Mouse (Mus musculus) layer of hippocampus, postnatal 25 days (tissue): ENCODE data around the gene Ephb1. TPM values are rescaled to one million over a fixed set of nuclear protein-coding genes. Genes with fewer than 3 reads are reported as not detected.

Experiments used
- microRNA-seq, 2 experiments: library from miRNA; unstranded; fragments of <30 nt; microRNA quantifications; one replicate each; pipeline ENCODE4 v1.2.0; 2021
- total RNA-seq, 2 experiments: library from RNA; stranded (reverse); gene quantifications; 2 replicates each; pipeline ENCODE4 v1.2.3; 2021

Gene Ephb1
- total RNA-seq, 2 experiments from 2014 or later: 30.1 to 32.2 TPM

Small RNA genes lying within 50 kb of the gene (microRNA-seq; reads per million reads assigned to microRNA genes)
- gene Mir7243: 0 to 0.20 reads per million in 2 experiments

Other genes with a start within 250 kb of the Ephb1 start
- 1 to 10 TPM; 3.5 to 4.0 TPM for gene Ky, start 151.1 kb upstream of the Ephb1 start, total RNA-seq